Mouse (Mus musculus) thymus, adult 2 months (tissue): ENCODE results near the gene Icam5.

ENCODE experiments used
- CTCF ChIP-seq: fragments of 200-500 bp; IDR thresholded peaks from 2 replicates; pipeline ENCODE4 v1.5.1; 2012; ENCODE audit warnings: mild to moderate bottlenecking, control low read depth, low read length, moderate library complexity, borderline replicate concordance; ENCODE audit not compliant: control insufficient read depth, poor library complexity, insufficient read depth; ENCODE audit errors: extremely low read depth
- POLR2A ChIP-seq: fragments of 200-500 bp; IDR thresholded peaks from 2 replicates; pipeline ENCODE4 v1.6.1; 2012; ENCODE audit warnings: mild to moderate bottlenecking, low read length, control low read depth, moderate library complexity; ENCODE audit not compliant: control insufficient read depth, poor library complexity, insufficient read depth; ENCODE audit errors: extremely low read depth

GRCm38 (mm10) chr9:21027774-21028290, 4.0 kb upstream of the Icam5 start:
- TF ChIP-seq CTCF (no peak), POLR2A (no peak)
